Mouse (Mus musculus) embryo, embryonic 10 days (tissue): ENCODE results near the gene Gper1.

ENCODE experiments used
- DNase-seq: peaks from one replicate; pipeline ENCODE4 v3.0.0-alpha.2; 2015; ENCODE audit warnings: low spot score

Gper1 gene

DNA sequence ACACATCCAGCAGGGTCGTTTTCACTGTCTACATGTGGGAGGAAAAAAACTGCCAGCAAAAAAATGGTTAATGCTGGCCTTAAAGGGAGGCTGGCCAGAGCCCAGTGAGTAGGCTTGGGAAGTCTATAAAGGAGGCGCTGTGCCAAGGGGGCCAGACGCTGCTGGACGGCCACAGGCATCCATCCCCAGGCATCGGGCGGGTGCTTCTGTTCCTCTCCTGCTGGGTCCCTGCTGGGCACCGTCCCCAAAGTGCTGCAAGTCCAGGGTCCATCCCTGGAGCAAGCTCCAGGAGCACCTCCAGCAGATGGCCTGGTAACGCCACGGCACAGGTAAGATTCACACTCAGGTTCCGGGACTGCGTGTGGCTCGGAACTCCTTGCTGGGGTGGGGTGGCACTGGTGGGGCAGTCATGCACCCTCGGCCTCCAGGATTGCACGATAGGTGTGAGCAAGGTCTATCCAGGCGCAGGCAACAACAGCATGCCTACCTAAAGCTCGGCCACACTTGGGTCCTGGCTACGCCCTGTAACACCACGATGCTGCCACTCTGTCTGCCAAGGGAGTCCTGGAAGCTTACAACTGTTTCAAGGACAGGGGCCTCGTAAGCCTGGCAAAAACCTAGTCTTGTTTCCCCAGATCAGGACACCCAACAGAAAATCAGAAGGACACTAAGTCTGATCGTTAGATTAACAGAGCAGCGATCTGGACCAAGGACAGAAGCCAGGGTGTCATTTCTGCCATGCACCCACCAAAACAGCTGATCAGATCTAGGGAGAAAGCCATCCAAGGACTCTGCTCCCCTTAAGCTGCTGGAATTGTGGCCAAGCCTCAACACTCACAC, at the start of gene Gper1:
Gene Gper1 (plus strand): TSS at position 126 of the 840 bp plus-strand sequence.
- no peak for DNase-seq

DNA sequence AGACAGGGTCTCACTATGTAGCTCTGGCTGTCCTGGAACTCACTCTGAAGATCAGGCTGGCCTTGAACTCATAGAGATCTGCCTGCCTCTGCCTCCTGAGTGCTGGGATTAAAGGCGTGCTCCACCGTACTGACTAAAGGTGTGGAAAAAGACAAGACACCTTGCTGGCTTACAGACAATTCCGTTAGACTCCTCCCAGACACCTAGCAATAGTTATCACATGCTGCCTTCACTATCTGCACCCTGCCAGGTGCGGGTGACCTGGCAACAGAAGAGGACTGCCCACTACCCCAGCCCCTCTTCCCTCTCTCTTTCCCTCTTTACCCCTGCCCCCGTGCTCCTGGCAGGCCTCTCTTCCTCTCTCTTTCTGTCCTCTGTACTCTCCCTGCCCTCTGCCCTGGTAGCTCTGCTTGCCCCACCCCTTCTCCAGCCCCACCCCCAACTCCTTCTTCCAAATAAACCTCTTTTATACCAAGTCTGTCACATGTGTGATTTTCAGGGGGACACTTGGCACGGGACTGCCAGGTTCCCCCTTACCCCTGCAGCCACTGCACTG, 49.0 kb upstream of the Gper1 start:
- DNase-seq: no peak

DNA sequence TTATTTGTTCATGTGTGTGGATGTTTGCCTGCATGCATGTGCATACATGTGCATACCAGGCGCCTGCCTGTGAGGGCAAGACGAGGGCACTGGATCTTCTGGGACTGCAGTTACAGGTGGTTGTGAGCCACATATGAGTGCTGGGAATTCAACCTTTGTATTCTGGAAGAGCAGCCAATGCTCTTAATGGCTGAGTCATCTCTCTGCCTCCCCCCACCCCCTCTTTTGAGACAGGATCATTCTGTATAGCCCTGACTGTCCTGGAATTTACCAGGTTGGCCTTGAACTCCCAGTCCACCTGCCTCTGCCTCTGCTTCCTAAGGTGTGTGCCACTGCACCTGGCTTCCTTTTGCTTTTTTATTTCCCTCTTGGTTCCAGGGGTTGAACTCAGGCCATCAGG, 48.1 kb upstream of the Gper1 start:
- DNase-seq: no peak

DNA sequence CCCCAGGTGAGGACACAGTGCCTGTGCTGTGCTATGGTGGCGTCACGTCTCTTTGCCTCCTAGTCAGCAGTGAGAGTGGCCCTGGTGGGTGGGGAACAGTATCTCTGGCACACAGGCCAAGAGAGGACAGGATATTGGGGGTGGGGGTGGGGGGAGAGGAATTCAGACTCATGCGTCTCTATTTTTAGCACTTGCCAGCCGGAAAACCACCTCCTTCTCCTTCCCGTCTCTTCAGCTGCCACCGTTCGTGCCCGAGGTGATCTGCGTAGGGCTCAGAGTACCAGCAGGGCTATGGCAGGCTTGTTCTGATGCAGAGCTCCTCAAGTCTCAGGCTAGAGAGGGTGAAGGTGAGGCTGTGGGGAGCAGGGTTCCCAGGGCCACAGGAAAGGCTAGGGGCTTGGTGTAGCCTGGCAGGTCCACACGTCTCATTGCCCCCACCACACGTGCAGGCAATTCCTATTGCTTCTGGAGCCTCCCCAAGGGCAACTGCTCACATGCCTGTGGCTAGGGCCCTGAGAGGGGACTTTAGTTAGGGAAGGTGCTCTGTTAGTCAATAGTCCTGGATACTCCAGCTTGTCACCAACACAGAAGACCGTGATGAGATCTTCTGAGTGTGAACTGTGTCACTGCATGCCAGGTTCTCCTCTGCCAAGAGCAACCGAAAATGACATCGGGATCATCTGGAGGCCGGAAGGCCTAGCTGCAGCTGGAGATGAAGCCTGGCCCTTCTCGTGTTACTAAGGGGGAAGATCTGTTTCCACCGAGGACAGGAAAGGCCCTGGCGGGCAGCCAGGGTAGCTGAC, 45.3 kb upstream of the Gper1 start, which contains the start of gene Gpr146:
Gene Gpr146 (plus strand): TSS at position 230 of the 803 bp plus-strand sequence.
- DNase-seq: no peak

DNA sequence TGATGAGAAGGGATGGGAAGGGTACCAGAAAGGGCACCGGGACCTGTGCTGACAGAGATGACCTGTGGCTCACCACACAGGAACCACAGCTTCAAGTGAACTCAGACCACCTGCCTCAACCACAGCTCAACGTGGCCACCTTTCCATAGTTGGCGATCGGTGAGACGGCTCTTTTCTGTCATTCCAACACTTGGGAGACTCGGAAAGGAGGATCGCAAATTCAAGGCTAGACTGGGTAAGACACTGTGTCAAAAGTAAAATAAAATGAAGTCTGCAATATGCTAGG, 44.7 kb upstream of the Gper1 start:
- DNase-seq: no peak

DNA sequence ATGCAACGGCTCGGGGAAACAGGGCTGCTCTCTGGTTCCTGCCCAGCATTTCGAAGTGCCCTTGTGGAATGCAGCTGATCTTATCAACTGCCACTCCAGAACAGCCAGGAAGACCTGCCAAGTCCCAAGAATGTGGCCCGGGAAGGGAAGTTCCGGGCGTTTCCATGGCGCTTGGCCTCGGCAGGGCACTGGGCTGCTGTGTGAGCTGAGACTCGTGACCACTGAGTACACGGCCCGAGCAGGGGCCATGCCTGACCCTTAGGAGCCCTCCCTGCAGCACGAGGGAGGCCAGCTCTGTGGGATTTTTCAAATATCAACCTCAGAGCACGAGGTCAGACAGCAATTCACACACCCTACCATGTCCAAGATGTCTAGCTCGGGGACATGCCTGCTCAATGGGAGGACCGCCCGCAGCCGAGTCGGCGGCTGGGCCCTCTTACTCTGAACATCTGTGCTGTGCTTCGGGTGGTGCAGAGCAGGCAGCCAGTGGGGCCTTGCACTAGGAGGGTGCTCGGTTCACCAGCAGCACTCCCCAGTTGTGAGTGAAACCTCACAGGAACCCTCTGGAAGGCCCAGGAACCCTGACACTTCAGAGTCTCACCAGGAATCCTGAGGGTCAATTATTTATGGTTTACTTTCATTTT, 43.8 kb upstream of the Gper1 start:
- DNase-seq: peak; percentile 70

DNA sequence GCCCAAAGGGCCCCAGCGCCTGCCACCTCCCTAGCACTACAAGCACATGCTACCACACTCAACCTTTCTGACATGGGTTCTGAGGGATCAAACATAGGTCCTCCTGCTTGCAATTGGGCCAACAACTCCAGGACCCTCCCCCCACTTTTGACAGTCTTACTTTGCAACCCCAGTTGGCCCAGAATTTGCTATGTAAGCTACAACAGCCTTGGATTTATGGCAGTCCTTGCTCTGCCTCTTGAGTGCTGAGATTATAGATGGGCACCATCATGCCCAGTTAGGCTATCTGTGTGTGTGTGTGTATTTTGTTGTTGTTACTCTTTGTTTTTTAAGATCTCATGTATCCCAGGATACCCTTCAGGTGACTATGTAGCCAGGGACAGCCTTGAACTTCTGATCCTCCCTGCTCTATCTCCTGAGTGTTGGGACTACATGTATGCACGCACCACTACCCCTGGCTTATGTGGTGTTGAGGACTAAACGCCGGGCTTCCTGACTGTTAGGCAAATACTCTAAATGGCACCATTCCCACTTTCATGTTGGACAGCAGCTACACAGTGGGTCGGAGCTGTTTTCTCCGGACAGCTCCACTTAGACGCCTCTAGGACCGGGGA, 43.1 kb upstream of the Gper1 start:
- DNase-seq: no peak

DNA sequence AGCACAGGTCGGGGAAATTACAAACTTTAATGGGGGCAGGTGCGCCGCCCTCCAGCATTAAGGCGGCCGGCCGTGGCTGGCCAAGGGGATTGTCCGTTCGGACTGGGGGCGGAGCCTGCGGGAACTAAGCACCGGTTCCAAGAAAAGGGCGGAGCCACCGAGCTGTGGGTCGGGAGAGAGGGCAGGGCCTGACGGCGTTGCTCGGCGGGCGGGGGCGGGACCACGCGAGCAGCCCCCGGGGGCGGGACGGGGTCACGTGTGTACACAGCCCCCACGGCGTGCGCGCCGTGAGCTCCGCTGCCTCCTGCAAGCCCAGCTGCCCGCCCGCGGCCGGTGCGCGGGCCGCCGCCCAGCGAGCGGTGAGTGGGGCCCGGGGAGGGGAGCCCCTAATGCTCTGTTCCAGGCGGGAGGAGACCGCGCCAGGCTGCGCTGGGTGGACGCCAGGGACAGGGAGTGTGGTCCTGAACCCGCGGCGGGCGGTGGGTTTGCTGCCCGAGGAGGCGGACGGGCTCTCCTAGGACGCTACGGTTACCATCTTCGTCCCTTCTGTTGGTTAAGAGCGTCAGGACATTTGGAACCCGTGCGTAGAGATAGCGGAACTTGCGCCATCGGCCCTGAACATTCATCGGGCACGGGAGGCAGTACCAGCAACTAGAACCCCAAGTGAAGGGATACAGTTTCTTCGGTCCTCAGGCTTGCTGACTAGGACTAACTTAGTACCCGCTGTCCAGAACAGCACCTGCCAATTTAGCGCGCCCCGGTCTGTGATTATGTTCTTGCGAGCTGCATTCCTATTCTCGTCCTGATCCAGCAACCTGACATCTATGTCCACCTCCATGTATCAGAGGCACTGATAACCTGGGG, 42.3 kb upstream of the Gper1 start:
- peak; percentile 93 for DNase-seq

DNA sequence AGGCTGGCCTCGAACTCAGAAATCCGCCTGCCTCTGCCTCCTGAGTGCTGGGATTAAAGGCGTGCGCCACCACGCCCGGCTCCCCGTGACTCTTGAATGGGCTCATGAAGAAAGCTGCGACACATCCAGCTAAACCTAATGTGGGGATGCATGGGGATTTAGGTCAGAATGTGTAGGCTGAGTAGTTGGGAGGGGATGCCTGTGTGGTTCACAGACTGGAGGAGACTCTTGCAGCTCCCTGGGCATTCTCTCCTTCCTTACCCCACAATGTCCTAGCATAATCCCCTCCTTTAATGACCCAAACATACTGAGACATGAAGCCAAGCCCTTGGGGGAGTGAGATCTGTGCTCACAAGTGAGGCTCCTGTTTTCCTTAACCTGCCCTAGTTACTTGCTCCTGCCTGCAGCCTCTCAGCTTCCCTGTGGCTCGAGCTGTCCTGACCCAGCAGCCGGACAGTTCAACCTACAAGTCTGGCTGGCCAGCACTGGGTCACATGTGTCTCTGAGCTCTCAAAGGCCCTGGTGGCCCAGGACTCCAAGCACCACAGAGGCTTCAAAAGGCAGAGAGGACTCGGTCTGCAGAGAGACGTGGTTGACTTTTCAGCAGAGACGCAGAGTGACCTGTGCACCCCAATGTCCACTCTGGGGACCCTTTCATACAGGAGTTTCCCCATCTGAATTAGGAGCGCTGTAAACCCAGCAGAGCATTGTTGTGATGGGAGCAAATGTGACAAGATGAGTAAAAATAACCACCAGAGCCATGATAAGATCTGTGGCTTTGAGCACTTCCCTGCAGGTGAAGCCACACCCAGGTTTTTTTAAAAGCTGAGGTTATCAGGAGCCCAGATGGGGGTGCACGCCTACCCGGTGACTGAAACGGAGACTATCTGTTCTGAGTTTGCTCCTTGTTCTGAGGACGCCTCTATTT, 41.1 kb upstream of the Gper1 start:
- no peak for DNase-seq

DNA sequence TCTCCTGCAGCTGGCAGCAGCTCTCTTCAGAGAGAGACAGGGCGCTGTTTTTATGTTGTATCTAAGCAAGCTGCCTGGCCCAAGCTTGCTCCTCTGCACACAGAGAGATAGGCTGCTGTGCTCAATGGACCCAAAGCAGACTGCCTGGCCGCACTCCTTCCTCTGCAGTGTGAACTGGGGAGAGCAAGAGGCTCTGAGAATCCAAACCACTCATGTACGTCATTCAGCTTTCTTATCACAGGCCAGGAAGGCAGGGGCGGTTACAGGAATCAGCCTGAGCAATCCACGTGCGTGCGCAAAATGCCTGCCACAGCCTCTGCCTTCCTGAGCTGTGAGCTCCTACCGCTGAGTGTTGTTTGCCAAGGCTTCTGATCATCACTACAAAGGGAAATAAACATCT, 40.2 kb upstream of the Gper1 start:
- DNase-seq: peak; percentile 34

DNA sequence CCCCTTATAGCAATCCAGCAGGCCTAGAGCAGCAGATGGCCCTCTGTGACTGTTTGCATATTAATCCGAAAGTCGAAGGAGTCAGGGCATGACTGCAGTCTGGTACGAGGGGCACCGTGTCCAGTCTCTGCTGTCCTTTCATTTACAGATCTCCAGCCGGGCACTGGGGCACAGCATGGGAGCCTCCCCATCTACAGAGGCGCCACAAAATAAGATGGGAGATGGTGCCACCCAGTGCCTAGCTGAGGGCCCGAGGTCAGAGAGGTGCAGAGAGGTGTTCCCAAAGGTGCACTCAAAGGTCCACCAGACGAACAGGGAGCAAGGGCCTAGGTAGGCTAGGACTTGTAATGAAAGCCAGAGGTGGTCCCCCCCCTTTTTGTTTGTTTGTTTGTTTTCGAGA, 39.7 kb upstream of the Gper1 start:
- DNase-seq: no peak

DNA sequence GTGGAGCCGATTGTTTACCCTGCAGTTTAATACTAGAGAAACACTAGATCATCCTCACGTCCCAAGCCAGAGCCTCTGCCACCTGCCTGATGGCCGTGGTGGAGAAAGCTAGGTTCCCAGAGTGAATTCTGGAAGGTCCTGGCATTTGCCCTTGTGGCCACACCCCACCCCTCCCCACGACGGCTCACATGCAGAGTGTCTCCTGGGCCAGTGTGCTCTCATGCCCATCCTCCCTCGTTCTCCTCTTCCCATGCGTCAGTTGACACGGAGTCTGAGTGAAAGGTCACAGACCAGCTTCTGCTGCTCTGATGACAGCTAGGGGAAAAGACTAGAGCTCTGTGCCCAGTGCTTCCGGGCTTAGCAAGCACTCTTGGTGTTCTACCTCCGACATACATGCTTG, 38.4 kb upstream of the Gper1 start:
- DNase-seq: no peak

DNA sequence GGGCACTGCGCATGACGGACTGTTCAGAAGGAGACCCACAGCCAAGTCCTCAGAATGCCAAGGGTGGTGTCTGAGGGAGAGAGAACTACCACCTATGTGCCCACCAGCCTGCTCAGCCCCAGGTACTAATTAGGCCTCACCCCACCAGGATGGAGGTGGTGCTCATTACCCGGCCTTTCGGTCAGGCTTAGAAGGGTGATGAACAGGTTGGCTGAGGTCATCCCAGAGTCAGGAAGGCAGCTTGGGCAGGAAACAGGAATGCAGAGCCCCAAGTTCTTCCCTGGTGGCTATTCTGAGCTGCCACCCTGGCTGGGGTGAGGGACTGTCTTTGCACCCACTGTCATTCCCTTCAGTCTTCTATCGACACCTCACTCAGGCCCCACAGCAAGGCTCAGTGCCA, 36.9 kb upstream of the Gper1 start:
- DNase-seq: no peak

DNA sequence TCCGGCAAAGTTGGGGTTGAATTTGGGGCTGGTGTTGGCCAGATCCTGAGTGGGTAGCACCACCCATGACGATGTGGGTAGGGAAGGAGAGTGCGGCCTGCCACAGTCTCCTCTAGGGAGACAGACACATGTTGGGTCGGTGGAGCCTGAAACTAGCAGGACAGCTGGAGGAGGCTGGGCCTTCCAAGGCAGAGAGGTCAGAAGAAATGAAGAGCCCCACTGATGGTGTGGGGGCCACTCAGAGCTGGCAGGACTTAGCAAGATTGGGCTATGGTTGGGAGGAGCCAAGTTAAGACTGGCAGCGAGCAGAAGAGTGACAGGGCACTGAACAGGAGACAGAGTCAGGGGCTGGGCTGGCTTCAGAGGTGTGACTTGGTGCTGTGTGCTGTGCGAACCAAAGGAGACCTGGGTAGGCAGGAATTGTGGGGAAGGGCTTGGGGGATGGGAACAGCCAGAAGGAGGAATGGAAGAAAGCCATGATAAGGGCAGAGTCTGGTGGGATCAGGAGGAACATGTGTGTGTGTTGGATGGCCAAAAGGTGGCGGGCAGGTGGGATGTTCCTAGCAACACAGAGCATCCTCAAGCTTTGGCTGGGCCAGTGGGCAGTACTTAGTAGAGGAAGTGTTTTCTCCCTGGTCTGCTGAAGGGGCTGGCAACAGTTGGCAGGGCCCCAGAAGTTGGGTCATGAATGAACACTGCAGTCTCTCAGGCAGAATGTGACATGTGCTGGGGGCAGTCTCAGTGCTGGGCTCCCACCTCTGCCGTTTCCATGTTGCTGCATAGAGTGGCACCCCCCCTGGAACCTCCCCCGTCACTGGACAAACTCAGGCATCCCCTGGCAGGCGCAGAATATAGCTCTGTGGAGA, 35.4 kb upstream of the Gper1 start:
- DNase-seq: no peak

DNA sequence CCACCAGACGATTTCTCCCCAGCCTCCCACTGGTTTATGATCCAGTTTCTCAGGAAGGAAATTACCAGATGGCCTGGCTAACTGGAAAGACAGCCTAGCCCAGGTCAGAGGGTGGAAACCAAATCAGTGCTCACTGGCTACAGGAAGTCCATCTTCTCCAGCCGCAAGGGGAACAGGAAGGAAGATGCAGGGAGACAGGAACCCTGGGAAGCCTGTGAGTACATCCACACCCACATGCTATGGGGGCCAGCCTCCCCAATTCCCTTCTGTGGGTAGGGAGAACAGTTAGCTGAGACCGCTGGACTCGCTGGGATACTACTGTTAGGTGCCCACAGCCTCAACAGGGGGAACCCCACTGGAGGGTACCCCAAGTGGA, 34.8 kb upstream of the Gper1 start:
- no peak for DNase-seq

DNA sequence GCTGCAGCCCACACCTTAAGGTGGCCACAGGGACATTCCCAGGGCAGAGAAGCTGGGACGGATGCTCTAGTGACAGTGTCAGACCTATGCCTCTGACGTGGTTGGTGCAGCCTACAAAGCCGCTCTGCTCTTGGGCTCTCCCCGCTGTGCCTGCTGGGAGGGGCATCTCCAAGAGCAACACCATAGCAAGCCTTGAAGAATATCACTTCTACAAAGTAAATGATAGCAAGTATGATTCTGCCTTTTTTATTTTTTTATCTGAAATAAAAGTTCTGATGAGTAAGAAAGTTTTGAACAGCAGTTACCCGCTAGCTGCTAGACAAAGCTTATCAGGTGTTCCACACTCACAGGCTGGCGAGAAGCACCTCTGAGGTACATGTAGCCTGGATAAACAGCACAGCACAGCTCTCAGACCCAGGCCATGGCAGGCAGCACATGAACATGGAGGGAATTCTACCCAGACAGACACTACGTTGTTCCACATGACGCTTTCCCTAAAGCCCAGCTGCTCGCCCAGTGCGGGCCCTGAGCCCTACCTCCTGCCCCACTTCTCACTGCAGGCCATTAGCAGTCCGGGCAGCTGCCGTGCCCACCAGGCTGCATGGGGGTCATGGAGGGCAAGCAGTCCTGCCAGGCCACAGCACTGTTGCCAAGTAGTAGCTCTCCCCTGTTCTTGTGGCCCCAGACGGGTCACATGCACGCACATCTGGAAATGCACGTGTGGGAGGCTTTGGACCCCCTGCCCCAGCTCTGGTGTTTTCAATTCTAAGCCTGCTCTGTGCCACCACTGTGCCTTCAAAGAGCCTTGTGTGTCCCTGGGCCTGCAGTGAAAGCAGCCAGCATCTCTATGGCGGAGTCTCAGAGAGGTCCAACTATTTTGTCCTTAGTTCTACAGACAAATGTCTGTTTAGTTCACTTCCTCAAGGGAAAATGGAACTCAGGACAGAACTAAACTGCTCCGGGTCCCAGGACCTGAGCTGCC, 34.0 kb upstream of the Gper1 start:
- DNase-seq: no peak

DNA sequence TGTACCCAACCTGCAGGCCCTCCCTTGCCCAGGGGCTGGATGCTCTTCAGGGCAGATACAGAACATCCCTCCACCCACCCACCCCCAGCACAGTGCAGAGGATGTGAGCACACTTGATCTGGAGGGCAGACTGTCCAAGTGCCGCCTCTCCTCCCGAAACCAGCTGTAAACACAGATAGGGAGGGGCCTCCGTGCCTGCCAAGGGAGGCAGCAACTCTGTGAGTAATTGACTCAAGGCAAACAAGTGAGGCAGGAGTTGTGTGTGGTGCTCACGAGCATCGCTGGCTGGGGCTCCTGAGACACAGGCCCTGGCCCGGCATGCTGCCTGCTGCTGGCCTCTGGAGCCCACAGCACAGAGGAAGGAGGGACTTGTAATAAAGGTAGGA, 33.3 kb upstream of the Gper1 start:
- DNase-seq: peak; percentile 52
